8 mouse cellular contexts compared by ENCODE assay signal in genomic region chr13:63779376-63780291, GRCm38 (mm10). TPM values are rescaled to one million over a fixed set of nuclear protein-coding genes. Genes with fewer than 3 reads are reported as not detected.
DNase-seq lines count a peak whose midpoint lies in the region; ATAC-seq and TF ChIP-seq lines count a peak whose summit lies in the region.

No protein-coding gene starts in this region.

- ATAC-seq in intestine, embryonic 16.5 days = peak; percentile 73
- peak; percentile 77 for ATAC-seq in lung, postnatal 0 days

- peak; percentile 16 for DNase-seq in adipocyte (ENCODE audit: low spot score)
- peak; percentile 4 for DNase-seq in cerebellum, adult 8-10 months
- peak; percentile 87 for DNase-seq in lung, postnatal 0 days (ENCODE audit: low spot score)
- no peak for DNase-seq in ovary, postnatal 10 days (ENCODE audit: low spot score)
- DNase-seq in gastrocnemius, postnatal 25 days = no peak
- DNase-seq in heart, adult 18-20 months = no peak
- no peak for DNase-seq in B cell, adult 2 months

- H3K9ac ChIP-seq in intestine, embryonic 16.5 days (ENCODE audit: low read depth, low read length) = no peak overlapping the region
- no peak overlapping the region for H3K9ac ChIP-seq in lung, postnatal 0 days (replicated peaks; ENCODE audit: low read depth)

- no peaks in the 10 kb centered on the region for H3K9me3 ChIP-seq in intestine, embryonic 16.5 days (ENCODE audit: control insufficient read depth, low read length)
- H3K9me3 ChIP-seq in lung, postnatal 0 days (ENCODE audit: low read length) = no peaks in the 10 kb centered on the region

- H3K4me1 ChIP-seq in intestine, embryonic 16.5 days (ENCODE audit: control insufficient read depth, insufficient read depth, low read length) = no peaks in the 10 kb centered on the region
- no peaks in the 10 kb centered on the region for H3K4me1 ChIP-seq in lung, postnatal 0 days (ENCODE audit: insufficient read depth, low read depth, low read length)

- no peaks in the 10 kb centered on the region for H3K36me3 ChIP-seq in intestine, embryonic 16.5 days (ENCODE audit: control insufficient read depth, insufficient read depth, low read length)
- H3K36me3 ChIP-seq in lung, postnatal 0 days (ENCODE audit: insufficient read depth, low read length) = no peaks in the 10 kb centered on the region

- no peak overlapping the region for H3K4me3 ChIP-seq in intestine, embryonic 16.5 days (ENCODE audit: low read length)
- H3K4me3 ChIP-seq in lung, postnatal 0 days (ENCODE audit: low read depth, low read length) = no peak overlapping the region

- no peak for TF ChIP-seq CTCF in lung, postnatal 0 days (IDR thresholded peaks at IDR 0.05)

- no peaks in the 10 kb centered on the region for H3K27me3 ChIP-seq in intestine, embryonic 16.5 days (replicated peaks; ENCODE audit: control insufficient read depth, insufficient read depth, low read length)
- no peaks in the 10 kb centered on the region for H3K27me3 ChIP-seq in lung, postnatal 0 days (replicated peaks; ENCODE audit: insufficient read depth, low read length)

- peak overlapping the region; percentile 41; the same call in 1 of the 2 replicates for H3K27ac ChIP-seq in intestine, embryonic 16.5 days (ENCODE audit: low read length)
- no peak overlapping the region for H3K27ac ChIP-seq in lung, postnatal 0 days (ENCODE audit: low read length)

- H3K4me2 ChIP-seq in intestine, embryonic 16.5 days (ENCODE audit: low read depth, low read length) = no peak overlapping the region
- no peak overlapping the region for H3K4me2 ChIP-seq in lung, postnatal 0 days (replicated peaks; ENCODE audit: low read depth, low read length)

- 31% methylated on average over 2 of the region's 2 CpGs for WGBS in intestine, embryonic 16.5 days
- 23% methylated on average over 2 of the region's 2 CpGs for WGBS in lung, postnatal 0 days

- no peak for TF ChIP-seq EP300 in lung, postnatal 0 days (IDR thresholded peaks at IDR 0.05)

RNA-seq across cellular contexts. Expression of gene Ercc6l2, which starts 35.4 kb away (rescaled TPM):
- polyA plus RNA-seq in intestine, embryonic 16.5 days (2015; fragmentation: Nextera tagmentation; extraction: Ambion mirVana) = 16.0 and 18.4 TPM in 2 replicates
- polyA plus RNA-seq in lung, postnatal 0 days (2015; fragmentation: Nextera tagmentation; extraction: Ambion mirVana) = 11.1 and 14.8 TPM in 2 replicates
- total RNA-seq in gastrocnemius, postnatal 25 days (2021) = 10 to 100 TPM; 12.1 to 14.5 TPM
- total RNA-seq in heart, adult 18-20 months (2021) = 10 to 100 TPM in 1 of 2 experiments, 1 to 10 TPM in 1; 9.6 to 11.3 TPM

Comparison
In these comparisons a context has a peak if more than half of its experiments do, and no peak if none do; other contexts are left out.
1. DNase-seq: peak in adipocyte (single experiment), cerebellum, adult 8-10 months (single experiment) and lung, postnatal 0 days (single experiment); none in ovary, postnatal 10 days (single experiment), gastrocnemius, postnatal 25 days (single experiment), heart, adult 18-20 months (0 of 2) and B cell, adult 2 months (0 of 2).